Mouse (Mus musculus) gonadal fat pad, adult 2 months (tissue): ENCODE measurements around the gene Grid1. TPM values are rescaled to one million over a fixed set of nuclear protein-coding genes. Genes with fewer than 3 reads are reported as not detected.

Source experiments
- DNase-seq: peaks from one replicate; pipeline ENCODE4 v3.0.0-alpha.2; 2012; ENCODE audit warnings: low read depth
- polyA plus RNA-seq: library from polyadenylated mRNA; depleted of rRNA; stranded (reverse); fragments of >200 nt; gene quantifications from 2 replicates; pipeline ENCODE4 v1.2.3, GENCODE M21; 2012

Grid1 gene
- polyA plus RNA-seq, 1 experiment, result 1.6 TPM

DNA sequence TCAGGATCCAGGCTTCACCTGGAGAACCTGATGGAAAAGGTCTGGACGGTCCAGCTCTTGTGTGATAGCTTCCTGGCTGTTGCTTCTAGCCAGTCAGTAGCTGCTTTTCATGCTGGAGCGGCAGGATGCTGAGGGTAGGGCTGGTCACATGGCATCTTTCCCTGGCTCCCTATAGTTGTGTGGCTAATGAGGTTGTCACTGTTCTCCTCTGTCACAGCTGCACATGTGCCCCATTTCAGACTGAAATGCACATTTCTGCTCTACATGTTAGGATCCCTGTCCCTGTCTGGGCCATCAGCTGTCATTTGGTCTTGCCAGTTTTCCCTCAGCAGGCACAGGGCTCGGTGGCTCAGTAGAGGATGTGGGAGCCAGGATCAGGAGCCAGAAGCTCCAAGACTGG is 17.2 kb downstream of the Grid1 start:
- no peak for DNase-seq

DNA sequence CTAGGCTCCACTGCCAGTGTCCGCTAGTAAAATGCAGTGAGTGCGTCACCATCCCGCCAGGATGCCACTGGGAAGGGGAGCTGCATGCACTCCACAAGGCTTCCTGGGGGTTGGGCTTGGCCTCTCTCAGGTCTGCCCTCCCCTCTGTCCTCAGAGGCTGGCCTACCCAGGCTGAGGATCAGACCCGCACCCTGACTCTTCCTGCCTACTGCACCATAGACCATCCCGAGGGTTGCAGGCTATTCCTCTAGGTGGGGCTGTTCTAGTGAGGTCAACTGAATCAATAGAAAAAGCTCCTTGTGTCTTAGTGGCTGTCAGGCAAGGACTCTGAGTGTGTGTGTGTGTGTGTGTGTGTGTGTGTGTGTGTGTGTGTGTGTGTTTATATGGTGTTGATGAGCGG is 19.1 kb downstream of the Grid1 start:
- no peak for DNase-seq

DNA sequence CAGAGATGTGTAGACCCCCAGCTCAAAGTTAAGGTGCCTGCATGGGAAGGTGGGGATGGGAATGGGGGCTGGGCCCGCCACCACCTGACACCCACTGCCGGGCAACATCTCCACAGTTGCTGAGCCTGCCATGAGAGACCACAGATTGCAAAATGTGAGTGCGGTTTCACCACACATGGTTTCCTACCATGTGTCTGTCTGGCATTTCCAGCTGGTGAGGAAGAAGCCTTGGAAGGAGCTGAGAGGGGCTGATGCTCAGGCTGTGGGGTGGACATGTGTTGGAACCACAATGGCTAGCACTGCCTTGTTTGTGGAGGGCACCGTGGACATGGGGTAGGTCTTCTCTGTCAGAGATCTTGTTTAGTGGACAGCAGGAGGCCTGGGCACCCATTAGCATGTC is 20.0 kb downstream of the Grid1 start:
- DNase-seq, result no peak

DNA sequence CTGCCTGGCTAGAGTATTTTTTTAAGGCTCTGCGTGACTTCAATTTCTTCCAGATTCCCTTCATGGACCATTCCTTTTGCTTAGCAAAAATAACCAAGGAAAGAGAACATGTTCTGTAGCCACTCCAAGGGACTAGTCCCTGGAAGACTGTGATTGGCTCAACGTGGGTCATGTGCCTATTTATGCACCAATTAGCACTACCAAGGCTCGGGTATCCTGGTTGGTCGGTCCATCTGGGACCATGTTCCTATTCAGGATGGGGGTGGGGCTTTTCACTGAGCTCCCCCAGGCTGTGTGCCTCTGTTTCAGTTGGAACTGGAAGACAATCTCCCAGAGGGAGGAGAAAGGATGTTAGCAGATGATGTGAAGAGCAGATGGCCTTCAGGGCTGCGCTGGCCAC is 23.7 kb downstream of the Grid1 start:
- no peak for DNase-seq

DNA sequence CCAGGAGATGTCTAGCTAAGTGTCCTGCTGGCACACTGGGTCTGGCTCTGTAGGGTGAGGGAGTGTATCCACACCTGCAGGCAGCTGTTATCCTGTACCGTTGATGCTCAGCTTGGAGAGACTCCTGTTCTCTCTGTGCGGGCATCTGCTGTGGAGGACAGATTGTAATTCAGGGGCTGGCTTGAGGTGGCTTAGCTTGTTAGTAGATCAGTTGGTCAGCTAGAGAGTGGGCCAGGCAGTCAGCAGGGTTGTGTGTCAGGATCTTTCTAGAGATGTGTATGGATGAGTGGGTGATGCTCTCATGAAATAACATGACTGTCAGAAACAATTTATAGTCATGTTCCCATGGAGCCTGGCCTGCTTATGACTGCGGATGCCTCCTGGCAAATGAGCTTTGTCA is 24.3 kb downstream of the Grid1 start:
- DNase-seq, result no peak

DNA sequence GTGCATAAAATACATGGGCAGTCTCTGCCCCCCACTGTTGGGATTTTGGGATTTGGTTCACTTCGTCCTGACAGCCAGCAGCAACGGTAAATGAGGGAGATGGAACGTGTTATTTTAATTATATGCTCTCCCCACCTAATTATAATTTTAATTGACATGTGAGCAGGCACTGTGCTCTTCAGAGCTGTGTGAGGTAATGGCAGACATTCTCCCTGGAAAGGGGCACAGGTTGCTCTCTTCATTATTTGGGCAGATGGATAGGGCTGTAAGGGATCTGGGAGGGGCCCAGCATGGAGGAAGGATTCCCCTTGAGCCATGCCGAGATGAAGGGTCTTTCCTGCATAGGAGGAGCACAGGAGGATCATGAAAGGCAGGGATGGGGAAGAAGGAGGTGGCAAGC is 26.9 kb downstream of the Grid1 start:
- no peak for DNase-seq

DNA sequence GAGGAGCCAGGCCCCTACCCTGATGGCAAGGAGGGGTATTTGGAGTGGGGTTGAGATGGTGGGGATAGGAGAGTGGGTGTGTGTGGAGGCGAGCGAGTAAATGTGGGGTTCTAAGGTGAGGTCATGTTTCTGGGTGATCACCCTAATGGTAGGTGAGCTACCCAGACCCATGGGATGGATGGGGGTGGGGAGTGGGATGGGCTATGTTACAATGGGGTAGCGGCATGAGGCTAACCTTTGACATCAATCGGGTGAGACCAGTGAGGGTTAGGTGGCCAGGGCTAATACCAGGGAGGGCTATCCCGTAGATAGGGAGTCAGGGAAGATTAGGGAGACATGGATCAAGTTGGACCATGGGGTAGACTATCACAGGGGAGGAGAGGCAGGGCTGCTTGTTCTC is 27.7 kb downstream of the Grid1 start:
- no peak for DNase-seq

DNA sequence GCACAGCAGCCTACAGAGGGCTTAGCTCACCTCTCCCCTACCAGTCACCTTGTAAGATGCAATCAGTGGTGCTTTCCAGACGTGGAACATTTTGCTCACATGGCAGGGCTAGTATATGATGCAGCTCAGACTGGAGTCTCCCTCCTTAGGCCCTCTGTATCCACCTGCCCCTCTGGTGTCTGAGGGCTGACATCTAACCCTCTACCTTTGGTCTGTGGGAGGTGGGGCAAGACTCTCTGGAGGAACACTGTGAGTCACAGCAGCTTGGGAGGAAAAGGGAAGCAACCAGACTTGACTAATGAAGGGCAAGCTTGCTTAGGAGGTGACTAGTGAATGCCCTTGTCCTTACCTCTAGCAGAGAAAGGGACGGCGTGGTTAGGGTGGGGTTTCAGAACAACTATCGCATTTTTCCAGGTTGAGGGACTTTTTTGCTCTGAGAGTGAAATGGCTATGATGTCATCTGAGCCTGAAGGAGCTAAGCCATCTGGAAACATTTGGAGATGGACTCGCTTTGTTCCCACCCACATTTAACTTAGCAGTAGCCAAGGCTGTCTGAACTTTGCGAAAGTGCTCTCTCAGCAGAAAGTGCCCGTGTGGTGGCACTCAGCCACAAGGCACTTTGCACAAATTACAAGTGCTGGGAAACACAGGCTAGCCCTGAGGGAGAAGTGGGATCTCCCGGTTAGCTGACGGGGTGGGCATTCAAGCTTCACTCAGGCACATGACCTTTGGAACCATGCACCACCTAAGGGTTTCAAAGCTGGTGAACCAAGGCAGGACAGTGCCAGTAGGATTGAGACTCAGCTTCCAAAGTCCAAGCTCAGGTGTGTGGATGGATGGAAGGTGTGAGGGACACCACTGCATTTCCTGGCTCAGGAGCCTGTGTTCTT is 41.2 kb downstream of the Grid1 start:
- no peak for DNase-seq

DNA sequence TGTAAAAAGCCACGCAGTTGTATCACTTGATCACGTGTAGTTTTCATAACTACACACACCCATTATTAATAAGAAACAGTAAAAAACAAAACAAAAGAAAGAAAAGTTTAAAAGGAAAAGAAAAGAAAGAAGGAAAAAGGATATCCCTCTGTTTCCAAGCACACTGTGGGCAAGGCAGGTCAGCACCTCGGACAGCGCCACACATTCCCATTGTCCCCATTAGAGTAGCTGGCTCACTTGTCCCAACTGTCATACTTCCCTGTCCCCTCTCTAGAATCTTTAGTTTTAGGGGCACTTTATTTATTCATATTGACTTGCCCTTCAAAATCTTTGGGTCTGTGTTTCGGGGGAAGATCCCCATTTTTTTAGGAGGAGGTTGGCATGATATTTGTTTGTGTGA is 47.4 kb downstream of the Grid1 start:
- no peak for DNase-seq

DNA sequence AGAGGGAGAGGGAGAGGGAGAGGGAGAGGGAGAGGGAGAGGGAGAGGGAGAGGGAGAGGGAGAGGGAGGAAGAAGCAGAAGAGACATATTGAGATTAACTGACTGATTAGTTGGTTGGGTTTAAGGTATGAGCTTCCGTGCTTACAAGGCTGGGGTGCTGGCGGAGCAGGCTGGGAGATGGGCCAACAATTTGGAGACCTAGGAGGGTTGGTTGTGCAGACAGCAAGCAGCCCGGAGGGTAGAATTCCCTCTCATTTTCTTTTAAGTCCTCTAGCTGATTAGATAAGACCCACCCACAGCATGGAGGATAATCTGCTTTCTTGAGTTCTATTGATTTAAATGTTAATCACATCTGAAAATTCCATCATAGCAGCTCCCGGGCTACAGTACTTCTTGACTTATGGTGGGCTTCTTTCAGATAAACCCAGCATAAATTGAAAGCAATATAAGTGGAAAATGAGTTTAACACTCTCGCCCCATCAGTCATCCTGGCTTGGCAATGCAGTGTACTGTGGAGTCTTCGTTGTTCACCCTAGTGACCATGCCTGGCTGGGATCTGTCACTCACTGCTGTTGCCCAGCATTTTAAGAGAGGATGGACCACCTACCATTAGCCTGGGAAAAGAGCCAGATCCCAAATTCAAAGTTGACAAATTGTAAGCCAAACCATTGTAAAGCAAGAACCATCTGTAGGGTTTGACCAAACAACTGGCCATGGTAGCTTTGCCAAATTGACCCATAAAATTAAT is 48.8 kb downstream of the Grid1 start:
- DNase-seq, result no peak

DNA sequence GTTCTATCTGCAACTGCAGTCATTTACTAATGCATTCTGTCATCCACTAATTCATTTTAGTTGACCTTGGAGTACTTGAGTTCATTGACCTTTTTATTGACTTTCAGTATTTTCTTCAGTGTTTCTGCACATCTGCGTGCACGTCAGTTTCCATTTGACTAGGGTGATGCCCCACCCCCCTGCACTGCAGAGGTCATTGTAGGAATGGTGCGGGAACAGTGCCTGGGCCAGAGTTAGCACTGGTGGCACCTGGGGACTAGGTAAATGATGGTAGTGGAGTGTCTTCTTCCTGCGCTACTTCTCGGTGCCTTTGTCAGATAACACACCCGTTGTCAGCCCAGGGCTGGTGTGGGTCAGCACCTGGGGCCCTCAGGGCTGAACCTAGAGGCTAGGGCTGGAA is 60.1 kb downstream of the Grid1 start:
- no peak for DNase-seq

DNA sequence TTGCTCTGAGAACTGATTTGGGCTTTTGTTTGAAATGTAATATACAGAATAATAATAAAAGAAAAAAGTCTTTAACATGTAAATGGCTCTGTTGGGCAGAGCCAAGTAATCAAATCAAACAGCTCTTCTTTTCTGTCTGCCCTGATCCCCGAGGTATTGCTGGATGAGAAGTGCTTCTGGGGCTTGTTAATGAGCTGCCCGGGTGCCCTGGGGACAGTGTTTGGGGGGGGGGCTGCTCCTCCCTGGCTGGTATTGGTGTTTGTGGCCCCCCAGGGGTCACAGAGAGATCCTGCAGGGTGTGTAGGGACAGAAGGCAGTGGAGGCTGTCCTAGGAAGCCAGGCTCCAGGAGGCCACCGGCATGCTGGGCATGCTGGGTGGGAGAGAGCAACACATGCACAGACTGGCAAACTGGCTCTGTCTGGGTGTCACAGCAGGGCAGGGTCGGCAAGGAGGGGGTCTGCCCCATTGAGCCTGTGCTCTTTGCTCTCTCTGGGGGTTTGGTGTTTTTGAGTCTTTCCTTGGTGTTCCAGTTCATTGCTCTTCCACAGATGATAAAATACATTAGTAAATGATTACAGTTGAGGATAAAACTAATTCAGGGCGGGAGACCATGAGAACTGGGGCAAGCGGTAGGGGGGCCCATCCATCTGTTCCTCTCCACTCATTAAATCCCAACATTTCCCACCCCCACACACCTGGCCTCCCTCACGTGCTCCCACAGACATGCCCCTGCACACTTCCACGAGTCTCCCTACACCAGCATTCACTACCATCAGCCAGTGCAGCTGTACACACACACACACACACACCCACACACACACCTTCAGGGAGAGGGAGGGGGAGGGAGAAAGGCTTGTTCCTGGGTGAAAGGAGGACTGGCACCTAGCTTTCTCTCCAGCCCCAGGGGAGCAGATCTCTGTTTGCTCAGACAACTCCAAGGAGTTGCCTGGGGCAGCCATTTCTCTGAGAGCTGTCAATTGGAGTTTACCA is 60.8 kb downstream of the Grid1 start:
- DNase-seq, result no peak

DNA sequence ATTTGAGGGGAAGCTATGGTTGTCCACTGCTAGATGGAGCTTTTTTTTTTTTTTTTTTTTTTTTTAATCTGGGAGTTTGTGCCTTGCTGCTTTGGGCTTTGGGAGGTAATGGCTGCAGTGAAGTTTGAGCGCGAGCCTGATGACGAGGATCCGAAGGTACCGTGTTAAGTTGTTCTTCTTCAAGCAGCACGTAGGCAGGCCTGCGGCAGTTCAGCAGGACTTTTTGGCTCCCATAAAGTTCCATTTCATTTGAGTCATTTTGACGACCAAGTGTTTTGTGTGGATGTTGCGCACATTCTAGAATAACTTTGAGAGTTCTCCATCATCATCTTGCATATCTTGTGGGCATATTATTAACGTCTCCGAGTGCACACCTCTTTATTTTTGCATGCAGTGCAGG is 64.3 kb downstream of the Grid1 start:
- no peak for DNase-seq

DNA sequence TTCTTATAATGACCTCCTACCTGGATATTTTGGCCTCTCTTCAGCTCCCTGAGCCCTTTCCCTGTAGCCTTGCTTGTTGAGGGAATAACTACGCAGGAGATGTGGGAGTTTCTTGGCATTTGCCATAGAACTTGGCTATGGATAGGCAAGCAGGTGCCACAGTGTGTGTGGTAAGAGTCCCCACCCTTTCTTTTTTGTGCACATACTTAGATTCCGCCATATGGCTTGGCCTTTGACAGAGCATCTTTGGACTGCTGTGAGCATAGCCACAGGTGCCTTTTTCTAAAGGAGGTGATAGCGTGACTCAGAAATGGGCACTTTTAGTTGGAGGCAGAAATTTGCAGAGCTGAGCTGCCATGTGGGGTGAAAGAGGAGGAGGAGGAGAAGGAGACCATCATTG is 64.7 kb downstream of the Grid1 start:
- no peak for DNase-seq

DNA sequence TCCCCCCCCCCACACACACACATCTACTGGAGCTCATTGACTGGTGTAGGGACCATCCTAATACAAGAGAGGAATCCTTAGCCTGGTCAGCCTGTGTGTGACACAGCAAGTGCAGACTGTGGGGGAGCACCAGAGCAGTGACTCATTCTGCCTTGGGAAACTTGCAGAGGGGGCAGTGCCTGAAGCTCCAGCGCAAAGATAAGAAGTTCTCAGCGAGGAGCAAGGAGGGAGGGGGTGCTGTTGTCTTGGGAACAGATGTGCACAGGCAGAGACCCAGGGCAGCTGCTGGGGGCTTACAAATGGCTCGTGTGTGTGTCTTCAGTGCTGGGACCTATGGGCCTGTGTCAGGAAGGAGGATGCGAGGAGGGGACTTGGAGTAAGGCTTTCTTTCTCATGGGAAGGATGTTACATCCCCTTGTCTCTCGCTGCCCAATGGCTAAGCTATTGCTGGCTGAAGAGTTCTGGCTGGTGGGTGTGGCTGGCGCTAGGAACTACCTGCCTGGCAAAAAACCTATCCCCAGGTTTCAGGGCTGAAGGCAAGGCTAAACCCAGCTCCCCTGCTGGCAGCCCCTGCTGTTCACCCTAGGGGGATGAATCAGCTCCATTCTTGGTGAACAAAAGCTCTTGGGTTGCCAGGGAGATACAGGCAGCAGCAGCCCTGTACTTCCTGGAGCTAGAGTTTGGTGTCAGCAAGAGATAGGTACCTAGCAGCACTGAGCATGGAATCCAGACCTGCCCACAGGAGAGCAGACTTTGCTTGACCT is 72.0 kb downstream of the Grid1 start:
- no peak for DNase-seq

DNA sequence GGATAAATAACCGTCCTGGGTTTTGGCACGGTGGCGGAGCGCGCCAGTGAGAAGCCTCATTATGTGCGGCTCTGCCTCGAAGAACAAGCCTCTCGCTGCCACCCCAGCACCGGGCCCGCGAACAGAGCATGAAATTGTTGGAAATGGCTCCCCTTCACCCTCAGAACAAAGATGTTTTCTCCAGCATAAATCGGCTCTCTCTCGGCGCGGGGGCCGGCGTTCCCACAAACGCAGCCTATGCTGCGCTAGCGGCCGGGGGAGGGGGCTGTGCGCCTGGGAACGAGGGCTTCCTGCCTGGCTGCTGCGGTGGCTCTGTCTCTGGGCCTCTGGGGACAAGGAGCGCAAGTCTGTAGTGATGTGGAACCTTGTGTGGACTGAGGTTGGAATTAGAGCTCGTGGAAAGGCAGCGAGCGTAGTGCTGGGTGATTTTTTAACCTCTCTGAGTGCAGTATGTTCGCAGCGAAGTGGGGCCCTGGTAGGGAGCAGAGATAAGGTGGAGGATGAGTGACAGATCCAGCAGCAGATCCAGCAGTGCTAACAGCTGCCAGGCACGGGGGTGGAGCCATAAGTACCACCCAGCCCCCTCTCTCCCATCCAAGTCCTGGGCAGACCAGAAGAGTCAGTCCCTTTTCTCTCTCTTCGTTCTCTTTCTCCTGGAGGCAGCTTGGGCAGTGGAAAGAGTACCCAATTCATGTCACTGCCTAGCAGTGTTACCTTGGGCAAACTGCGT is 76.5 kb downstream of the Grid1 start:
- no peak for DNase-seq

DNA sequence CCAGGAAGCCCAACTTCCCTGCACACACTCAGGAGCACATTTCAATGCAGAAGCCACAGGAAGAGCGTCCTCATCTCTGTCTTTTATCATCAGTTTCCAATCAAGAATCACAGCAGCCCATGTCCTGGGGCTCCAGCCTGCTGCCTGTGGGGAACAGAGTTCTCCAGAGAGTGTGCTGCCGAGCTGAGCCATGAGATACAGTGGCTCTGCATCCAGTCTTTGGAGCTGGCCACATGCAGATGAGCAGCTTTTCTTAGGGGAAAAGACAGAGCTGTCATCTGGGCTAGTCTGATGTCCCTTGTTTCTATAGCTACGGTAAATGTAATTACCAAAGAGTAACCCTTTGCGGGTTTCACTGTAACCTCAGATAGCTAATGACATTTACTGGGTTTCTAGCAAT is 83.9 kb downstream of the Grid1 start:
- no peak for DNase-seq

DNA sequence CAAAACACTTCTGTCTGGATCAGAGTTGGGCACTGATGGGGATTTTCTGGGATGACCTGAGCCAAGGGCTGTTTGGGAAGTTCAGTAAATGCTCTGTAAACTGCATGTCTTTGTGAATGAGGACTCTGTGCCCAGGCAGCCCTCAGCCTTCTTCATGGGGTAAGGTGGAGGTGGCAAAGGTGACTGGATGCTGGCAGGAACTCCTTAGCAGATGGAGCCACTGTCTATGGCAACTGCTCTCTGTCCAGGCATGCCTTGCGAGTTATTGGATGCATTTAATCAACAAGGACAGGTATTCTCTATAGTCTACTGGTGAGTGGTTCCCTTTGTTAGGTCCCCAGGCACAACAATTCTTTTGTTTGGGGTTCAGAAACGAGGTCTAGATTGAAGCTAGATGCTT is 85.8 kb downstream of the Grid1 start:
- no peak for DNase-seq

DNA sequence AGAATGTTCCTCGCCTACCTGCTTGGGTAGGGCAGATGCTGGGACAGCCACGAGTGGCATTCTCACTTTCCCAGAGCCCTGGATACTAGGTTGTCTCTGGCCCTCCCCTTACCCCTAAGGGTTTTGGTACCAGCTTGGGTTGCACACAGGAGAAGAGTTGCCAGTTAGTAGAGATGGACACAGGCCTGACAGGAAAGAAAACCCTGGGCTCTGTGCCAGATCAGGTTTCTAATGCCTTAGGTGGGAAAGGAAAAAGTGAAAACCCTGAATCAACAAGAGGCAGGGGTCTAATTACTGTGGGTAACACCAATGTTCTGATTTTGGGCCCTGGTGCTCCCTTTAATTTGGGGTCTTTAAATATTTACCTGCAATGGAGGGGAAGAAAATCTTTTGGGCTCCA is 88.5 kb downstream of the Grid1 start:
- DNase-seq, result no peak

DNA sequence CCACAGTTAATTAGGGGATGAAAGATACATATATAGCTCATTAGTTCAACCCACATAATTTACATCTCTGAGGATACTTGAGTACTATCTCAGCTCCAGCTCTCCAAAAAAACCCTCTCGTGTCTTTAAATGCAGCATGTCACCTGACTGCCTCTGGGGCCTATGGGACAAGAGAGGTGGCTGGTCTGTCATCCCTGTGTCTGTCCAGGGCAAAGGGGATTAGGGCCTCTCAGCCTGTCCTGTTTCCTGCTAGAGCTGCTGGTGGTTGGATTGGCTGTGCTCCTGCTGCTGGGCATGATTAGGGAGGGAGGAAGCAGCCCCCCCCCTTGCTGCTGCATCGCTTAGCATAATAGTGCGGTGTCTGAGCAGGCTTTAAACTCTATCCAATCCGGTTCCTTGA is 88.9 kb downstream of the Grid1 start:
- DNase-seq, result no peak

DNA sequence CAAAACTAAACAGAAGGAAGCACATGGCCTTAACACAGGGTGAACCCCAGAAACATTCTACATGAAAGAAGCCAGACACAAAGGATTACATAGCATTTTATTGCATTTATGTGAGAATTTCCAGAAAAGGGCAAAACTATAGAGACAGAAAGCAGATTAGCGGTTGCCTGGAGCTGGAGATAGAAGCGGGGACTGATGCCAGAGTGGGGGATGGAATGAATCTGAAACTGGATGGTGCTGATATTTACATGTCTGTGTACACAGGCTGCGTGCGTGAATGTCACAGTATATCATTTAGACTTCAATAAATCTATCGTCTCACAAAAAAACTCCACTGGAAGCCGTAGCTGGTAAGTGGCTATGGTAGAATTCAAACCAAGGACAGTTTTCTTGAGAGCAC is 96.4 kb downstream of the Grid1 start:
- no peak for DNase-seq
